32 mouse cellular contexts compared by ENCODE assay signal in the genomic region with DNA sequence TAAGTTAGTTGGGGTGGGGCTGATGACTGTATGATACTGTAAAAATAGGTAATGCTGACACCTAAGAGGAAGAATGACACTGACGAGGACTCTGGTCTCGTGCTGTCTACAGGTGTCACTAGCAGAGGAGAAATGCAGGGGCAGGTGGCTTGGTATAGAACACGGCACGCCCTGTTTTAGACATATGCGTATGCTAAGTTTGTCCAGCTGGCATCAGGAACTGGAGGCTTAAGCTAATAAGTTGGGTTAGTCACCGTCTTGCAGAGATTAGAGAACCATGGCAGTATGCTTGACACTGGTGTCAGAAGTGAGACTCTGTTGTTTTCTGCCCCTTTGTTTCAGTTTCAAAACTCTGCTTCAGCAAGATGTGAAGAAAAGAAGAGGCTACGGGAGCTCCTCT. TPM values are rescaled to one million over a fixed set of nuclear protein-coding genes. Genes with fewer than 3 reads are reported as not detected.
"Had no signal": no experiment of that assay in that cellular context is flagged by ENCODE, and none has a peak within 500 bp of the region (broad histone marks: within the 10 kb centered on the region; RNA-seq: fewer than 3 reads in every experiment).

No protein-coding gene starts in this region.

- DNase-seq: left cerebral cortex, postnatal 4 days; liver; liver, embryonic 13.5 days; lung, adult 2 months; lung, embryonic 14.5 days; lung, postnatal 10 days; lung, postnatal 14 days; lung, postnatal 4 days; midbrain, embryonic 14.5 days had no signal

- H3K9me3 ChIP-seq: limb, embryonic 10.5 days; limb, embryonic 12.5 days; limb, embryonic 13.5 days; limb, embryonic 15.5 days; liver, embryonic 13.5 days; liver, embryonic 15.5 days; lung, embryonic 15.5 days; megakaryocyte, embryonic 14.5 days; midbrain, embryonic 10.5 days; midbrain, embryonic 12.5 days; midbrain, embryonic 13.5 days; midbrain, embryonic 15.5 days had no signal

- H3K4me2 ChIP-seq: limb, embryonic 12.5 days; limb, embryonic 13.5 days; limb, embryonic 15.5 days; liver, embryonic 11.5 days; liver, embryonic 13.5 days; liver, embryonic 15.5 days; lung, embryonic 14.5 days; lung, embryonic 15.5 days; midbrain, embryonic 11.5 days; midbrain, embryonic 12.5 days; midbrain, embryonic 13.5 days; midbrain, embryonic 15.5 days had no signal

- H3K27ac ChIP-seq: left cerebral cortex, adult 2 months; limb, embryonic 10.5 days; limb, embryonic 12.5 days; limb, embryonic 13.5 days; limb, embryonic 15.5 days; liver, embryonic 13.5 days; liver, embryonic 14.5 days; liver, embryonic 15.5 days; lung, embryonic 15.5 days; macrophage; midbrain, embryonic 10.5 days; midbrain, embryonic 12.5 days; midbrain, embryonic 13.5 days; midbrain, embryonic 15.5 days had no signal

- ATAC-seq: lung, postnatal 0 days; midbrain, embryonic 13.5 days; midbrain, embryonic 15.5 days; midbrain, embryonic 16.5 days had no signal

- H3K9ac ChIP-seq: limb, embryonic 12.5 days; limb, embryonic 13.5 days; limb, embryonic 15.5 days; liver, embryonic 13.5 days; liver, embryonic 14.5 days; liver, embryonic 15.5 days; lung, embryonic 14.5 days; lung, embryonic 15.5 days; midbrain, embryonic 12.5 days; midbrain, embryonic 13.5 days; midbrain, embryonic 15.5 days had no signal

- H3K4me3 ChIP-seq: left cerebral cortex, adult 2 months; limb, embryonic 10.5 days; limb, embryonic 12.5 days; limb, embryonic 13.5 days; limb, embryonic 15.5 days; liver, embryonic 13.5 days; liver, embryonic 15.5 days; lung, embryonic 15.5 days; midbrain, embryonic 10.5 days; midbrain, embryonic 12.5 days; midbrain, embryonic 13.5 days; midbrain, embryonic 15.5 days; myocyte had no signal

- H3K27me3 ChIP-seq: limb, embryonic 12.5 days; limb, embryonic 13.5 days; limb, embryonic 15.5 days; liver, embryonic 13.5 days; liver, embryonic 15.5 days; lung, embryonic 15.5 days; megakaryocyte, embryonic 14.5 days; midbrain, embryonic 12.5 days; midbrain, embryonic 13.5 days; midbrain, embryonic 15.5 days had no signal

RNA-seq across cellular contexts. Expression of a gene that starts 37.2 kb away (rescaled TPM):
- total RNA-seq: megakaryocyte-erythroid progenitor cell, adult 5-6 weeks; monocyte, adult 5-6 weeks had no signal
- polyA plus RNA-seq: macrophage had no signal

RNA-seq across cellular contexts. Expression of a gene that starts 37.4 kb away (rescaled TPM):
- total RNA-seq: monocyte, adult 5-6 weeks had no signal
- polyA plus RNA-seq: limb, embryonic 11.5 days; midbrain, embryonic 10.5 days; myocyte; neural tube, embryonic 11.5 days had no signal
